Mouse (Mus musculus): ENCODE data around the gene Dnaaf5. TPM values are rescaled to one million over a fixed set of nuclear protein-coding genes. Genes with fewer than 3 reads are reported as not detected.

Dnaaf5 gene
- total RNA-seq, 2 experiments from 2014 or later = 9.3 to 11.6 TPM

- no peak for ATAC-seq (replicated peaks; ENCODE audit: poor library complexity)
Measured at GRCm38 (mm10) chr5:139189726-139190125, 39.7 kb downstream of the Dnaaf5 start.

- no peak for ATAC-seq (replicated peaks; ENCODE audit: poor library complexity)
Measured at GRCm38 (mm10) chr5:139190958-139191357, 40.9 kb downstream of the Dnaaf5 start.

- ATAC-seq (replicated peaks; ENCODE audit: poor library complexity) = no peak
Measured at GRCm38 (mm10) chr5:139198779-139199178, 48.8 kb downstream of the Dnaaf5 start.

GRCm38 (mm10) chr5:139199636-139199994 is 49.6 kb downstream of the Dnaaf5 start:
- no peak for ATAC-seq (replicated peaks; ENCODE audit: poor library complexity)

- ATAC-seq (replicated peaks; ENCODE audit: poor library complexity) = peak; percentile 73
Measured at GRCm38 (mm10) chr5:139199995-139200769, 50.2 kb downstream of the Dnaaf5 start, which contains the start of gene Sun1. Gene Sun1 (plus strand): TSS chr5:139200637.

GRCm38 (mm10) chr5:139200770-139201569 is 50.9 kb downstream of the Dnaaf5 start:
- no peak for ATAC-seq (replicated peaks; ENCODE audit: poor library complexity)

- no peak for ATAC-seq (replicated peaks; ENCODE audit: poor library complexity)
Measured at GRCm38 (mm10) chr5:139202127-139202526, 52.1 kb downstream of the Dnaaf5 start.

GRCm38 (mm10) chr5:139203312-139203711 is 53.3 kb downstream of the Dnaaf5 start:
- ATAC-seq (replicated peaks; ENCODE audit: poor library complexity) = no peak

- no peak for ATAC-seq (replicated peaks; ENCODE audit: poor library complexity)
Measured at GRCm38 (mm10) chr5:139206081-139206480, 56.1 kb downstream of the Dnaaf5 start.

GRCm38 (mm10) chr5:139206525-139206924 is 56.5 kb downstream of the Dnaaf5 start:
- no peak; the same call in 1 of the 2 replicates for ATAC-seq (replicated peaks; ENCODE audit: poor library complexity)

GRCm38 (mm10) chr5:139208183-139208582 is 58.2 kb downstream of the Dnaaf5 start:
- ATAC-seq (replicated peaks; ENCODE audit: poor library complexity) = no peak

GRCm38 (mm10) chr5:139208871-139209684 is 59.1 kb downstream of the Dnaaf5 start:
- peak; percentile 79 for ATAC-seq (replicated peaks; ENCODE audit: poor library complexity)

- no peak for ATAC-seq (replicated peaks; ENCODE audit: poor library complexity)
Measured at GRCm38 (mm10) chr5:139209685-139210026, 59.6 kb downstream of the Dnaaf5 start.

GRCm38 (mm10) chr5:139211737-139212385 is 61.8 kb downstream of the Dnaaf5 start:
- ATAC-seq (replicated peaks; ENCODE audit: poor library complexity) = no peak

GRCm38 (mm10) chr5:139214298-139214697 is 64.3 kb downstream of the Dnaaf5 start:
- no peak for ATAC-seq (replicated peaks; ENCODE audit: poor library complexity)

GRCm38 (mm10) chr5:139215184-139215583 is 65.2 kb downstream of the Dnaaf5 start:
- no peak for ATAC-seq (replicated peaks; ENCODE audit: poor library complexity)

- no peak for ATAC-seq (replicated peaks; ENCODE audit: poor library complexity)
Measured at GRCm38 (mm10) chr5:139216121-139216520, 66.1 kb downstream of the Dnaaf5 start.

GRCm38 (mm10) chr5:139216774-139217173 is 66.8 kb downstream of the Dnaaf5 start:
- no peak for ATAC-seq (replicated peaks; ENCODE audit: poor library complexity)

GRCm38 (mm10) chr5:139220006-139220515 is 70.0 kb downstream of the Dnaaf5 start:
- ATAC-seq (replicated peaks; ENCODE audit: poor library complexity) = no peak

- ATAC-seq (replicated peaks; ENCODE audit: poor library complexity) = no peak
Measured at GRCm38 (mm10) chr5:139220610-139221009, 70.6 kb downstream of the Dnaaf5 start.

- no peak for ATAC-seq (replicated peaks; ENCODE audit: poor library complexity)
Measured at GRCm38 (mm10) chr5:139223331-139223730, 73.3 kb downstream of the Dnaaf5 start.

Data from megakaryocyte progenitor cell, adult 5-6 weeks (primary cell).